Mouse (Mus musculus): ENCODE measurements at regions not wholly inside any gene's neighbourhood (a gene's known extent, or its start where the extent isn't known, plus 50 kb on each side); places are given as distances from the start of the nearest gene placed in this dataset.

- H3K4me1 ChIP-seq (ENCODE audit: control insufficient read depth, insufficient read depth, low read length), result no peaks in the 10 kb centered on the region
- no peak for ATAC-seq (replicated peaks; ENCODE audit: extremely low read depth, insufficient read depth, low FRiP score)
- no peak overlapping the region for H3K9ac ChIP-seq (ENCODE audit: low read length)
- H3K9me3 ChIP-seq (replicated peaks; ENCODE audit: control insufficient read depth, low read length), result no peaks in the 10 kb centered on the region
- WGBS, result 63% methylated on average over 4 of the region's 4 CpGs
- H3K27me3 ChIP-seq (ENCODE audit: control insufficient read depth, insufficient read depth, low read length), result no peaks in the 10 kb centered on the region
- H3K4me2 ChIP-seq (ENCODE audit: low read depth, low read length), result no peak overlapping the region
- no peak overlapping the region for H3K27ac ChIP-seq (ENCODE audit: low read length)
- H3K4me3 ChIP-seq (ENCODE audit: low read length), result no peak overlapping the region
- no peaks in the 10 kb centered on the region for H3K36me3 ChIP-seq (ENCODE audit: control insufficient read depth, insufficient read depth)
Measured at GRCm38 (mm10) chr13:26865930-26866555, 96.1 kb upstream of the Hdgfl1 start.

GRCm38 (mm10) chr13:26867794-26868193 lies 97.8 kb upstream of the Hdgfl1 start:
- WGBS, result 64% methylated on average over 3 of the region's 3 CpGs
- Histone ChIP-seq H3K36me3 (ENCODE audit: control insufficient read depth, insufficient read depth) (no peaks in the 10 kb centered on the region), H3K27me3 (ENCODE audit: control insufficient read depth, insufficient read depth, low read length) (no peaks in the 10 kb centered on the region), H3K4me2 (ENCODE audit: low read depth, low read length) (no peak overlapping the region), H3K4me3 (ENCODE audit: low read length) (no peak overlapping the region), H3K27ac (ENCODE audit: low read length) (no peak overlapping the region), H3K4me1 (ENCODE audit: control insufficient read depth, insufficient read depth, low read length) (no peaks in the 10 kb centered on the region), H3K9ac (ENCODE audit: low read length) (no peak overlapping the region), H3K9me3 (replicated peaks; ENCODE audit: control insufficient read depth, low read length) (no peaks in the 10 kb centered on the region)
- ATAC-seq (replicated peaks; ENCODE audit: extremely low read depth, insufficient read depth, low FRiP score), result no peak

- Histone ChIP-seq H3K27me3 (ENCODE audit: control insufficient read depth, insufficient read depth, low read length) (no peaks in the 10 kb centered on the region), H3K4me1 (ENCODE audit: control insufficient read depth, insufficient read depth, low read length) (peaks cover 3% of the 10 kb centered on the region; the same call in 1 of the 2 replicates), H3K9ac (ENCODE audit: low read length) (no peak overlapping the region), H3K27ac (ENCODE audit: low read length) (no peak overlapping the region), H3K9me3 (replicated peaks; ENCODE audit: control insufficient read depth, low read length) (no peaks in the 10 kb centered on the region), H3K36me3 (ENCODE audit: control insufficient read depth, insufficient read depth) (no peaks in the 10 kb centered on the region), H3K4me2 (ENCODE audit: low read depth, low read length) (no peak overlapping the region), H3K4me3 (ENCODE audit: low read length) (no peak overlapping the region)
- ATAC-seq (replicated peaks; ENCODE audit: extremely low read depth, insufficient read depth, low FRiP score), result 0 out of 2 replicates have a peak, but pooled peaks have one; percentile 23
- WGBS, result 43% methylated on average over 7 of the region's 7 CpGs
Measured at GRCm38 (mm10) chr13:26916477-26916876, 140.9 kb upstream of the Prl start.

GRCm38 (mm10) chr13:26932695-26933438 lies 124.5 kb upstream of the Prl start:
- no peaks in the 10 kb centered on the region for H3K36me3 ChIP-seq (ENCODE audit: control insufficient read depth, insufficient read depth)
- peak overlapping the region; percentile 39; the same call in 1 of the 2 replicates for H3K27ac ChIP-seq (ENCODE audit: low read length)
- H3K9ac ChIP-seq (ENCODE audit: low read length), result no peak overlapping the region
- H3K4me1 ChIP-seq (ENCODE audit: control insufficient read depth, insufficient read depth, low read length), result no peaks in the 10 kb centered on the region
- H3K4me2 ChIP-seq (ENCODE audit: low read depth, low read length), result no peak overlapping the region
- H3K4me3 ChIP-seq (ENCODE audit: low read length), result no peak overlapping the region
- H3K27me3 ChIP-seq (ENCODE audit: control insufficient read depth, insufficient read depth, low read length), result no peaks in the 10 kb centered on the region
- 49% methylated on average over 4 of the region's 4 CpGs for WGBS
- H3K9me3 ChIP-seq (replicated peaks; ENCODE audit: control insufficient read depth, low read length), result no peaks in the 10 kb centered on the region
- ATAC-seq (replicated peaks; ENCODE audit: extremely low read depth, insufficient read depth, low FRiP score), result peak; percentile 58

GRCm38 (mm10) chr13:26933838-26934237 lies 123.5 kb upstream of the Prl start:
- Histone ChIP-seq H3K27me3 (ENCODE audit: control insufficient read depth, insufficient read depth, low read length) (no peaks in the 10 kb centered on the region), H3K9ac (ENCODE audit: low read length) (no peak overlapping the region), H3K36me3 (ENCODE audit: control insufficient read depth, insufficient read depth) (no peaks in the 10 kb centered on the region), H3K9me3 (replicated peaks; ENCODE audit: control insufficient read depth, low read length) (no peaks in the 10 kb centered on the region), H3K4me3 (ENCODE audit: low read length) (no peak overlapping the region), H3K27ac (ENCODE audit: low read length) (0 out of 2 replicates have a peak overlapping the region, but pooled peaks have one; percentile 25), H3K4me1 (ENCODE audit: control insufficient read depth, insufficient read depth, low read length) (no peaks in the 10 kb centered on the region), H3K4me2 (ENCODE audit: low read depth, low read length) (no peak overlapping the region)
- ATAC-seq (replicated peaks; ENCODE audit: extremely low read depth, insufficient read depth, low FRiP score), result no peak
- 74% methylated on average over 5 of the region's 5 CpGs for WGBS

GRCm38 (mm10) chr13:26940436-26940835 lies 116.9 kb upstream of the Prl start:
- H3K4me1 ChIP-seq (ENCODE audit: control insufficient read depth, insufficient read depth, low read length), result no peaks in the 10 kb centered on the region
- no peak overlapping the region for H3K4me2 ChIP-seq (ENCODE audit: low read depth, low read length)
- H3K36me3 ChIP-seq (ENCODE audit: control insufficient read depth, insufficient read depth), result no peaks in the 10 kb centered on the region
- no peak overlapping the region for H3K27ac ChIP-seq (ENCODE audit: low read length)
- no peak overlapping the region for H3K9ac ChIP-seq (ENCODE audit: low read length)
- no peaks in the 10 kb centered on the region for H3K27me3 ChIP-seq (ENCODE audit: control insufficient read depth, insufficient read depth, low read length)
- no peak overlapping the region for H3K4me3 ChIP-seq (ENCODE audit: low read length)
- H3K9me3 ChIP-seq (replicated peaks; ENCODE audit: control insufficient read depth, low read length), result no peaks in the 10 kb centered on the region
- ATAC-seq (replicated peaks; ENCODE audit: extremely low read depth, insufficient read depth, low FRiP score), result no peak; the same call in 1 of the 2 replicates

GRCm38 (mm10) chr13:26944487-26944886 lies 112.9 kb upstream of the Prl start:
- Histone ChIP-seq H3K9me3 (replicated peaks; ENCODE audit: control insufficient read depth, low read length) (no peaks in the 10 kb centered on the region), H3K4me3 (ENCODE audit: low read length) (no peak overlapping the region), H3K27ac (ENCODE audit: low read length) (no peak overlapping the region), H3K27me3 (ENCODE audit: control insufficient read depth, insufficient read depth, low read length) (no peaks in the 10 kb centered on the region), H3K4me2 (ENCODE audit: low read depth, low read length) (no peak overlapping the region), H3K9ac (ENCODE audit: low read length) (no peak overlapping the region), H3K4me1 (ENCODE audit: control insufficient read depth, insufficient read depth, low read length) (no peaks in the 10 kb centered on the region), H3K36me3 (ENCODE audit: control insufficient read depth, insufficient read depth) (no peaks in the 10 kb centered on the region)
- ATAC-seq (replicated peaks; ENCODE audit: extremely low read depth, insufficient read depth, low FRiP score), result no peak
- 77% methylated on average over 3 of the region's 3 CpGs for WGBS

GRCm38 (mm10) chr13:26951461-26951860 lies 105.9 kb upstream of the Prl start:
- H3K27ac ChIP-seq (ENCODE audit: low read length), result no peak overlapping the region
- no peaks in the 10 kb centered on the region for H3K27me3 ChIP-seq (ENCODE audit: control insufficient read depth, insufficient read depth, low read length)
- H3K4me2 ChIP-seq (ENCODE audit: low read depth, low read length), result no peak overlapping the region
- ATAC-seq (replicated peaks; ENCODE audit: extremely low read depth, insufficient read depth, low FRiP score), result no peak
- no peak overlapping the region for H3K4me3 ChIP-seq (ENCODE audit: low read length)
- 94% methylated on average over 2 of the region's 2 CpGs for WGBS
- H3K9me3 ChIP-seq (replicated peaks; ENCODE audit: control insufficient read depth, low read length), result no peaks in the 10 kb centered on the region
- H3K4me1 ChIP-seq (ENCODE audit: control insufficient read depth, insufficient read depth, low read length), result no peaks in the 10 kb centered on the region
- H3K9ac ChIP-seq (ENCODE audit: low read length), result no peak overlapping the region
- H3K36me3 ChIP-seq (ENCODE audit: control insufficient read depth, insufficient read depth), result no peaks in the 10 kb centered on the region

- Histone ChIP-seq H3K4me2 (ENCODE audit: low read depth, low read length) (no peak overlapping the region), H3K9ac (ENCODE audit: low read length) (no peak overlapping the region), H3K4me3 (ENCODE audit: low read length) (no peak overlapping the region), H3K36me3 (ENCODE audit: control insufficient read depth, insufficient read depth) (no peaks in the 10 kb centered on the region), H3K27me3 (ENCODE audit: control insufficient read depth, insufficient read depth, low read length) (no peaks in the 10 kb centered on the region), H3K27ac (ENCODE audit: low read length) (no peak overlapping the region), H3K4me1 (ENCODE audit: control insufficient read depth, insufficient read depth, low read length) (no peaks in the 10 kb centered on the region), H3K9me3 (replicated peaks; ENCODE audit: control insufficient read depth, low read length) (no peaks in the 10 kb centered on the region)
- 56% methylated on average over 2 of the region's 2 CpGs for WGBS
- ATAC-seq (replicated peaks; ENCODE audit: extremely low read depth, insufficient read depth, low FRiP score), result no peak
Measured at GRCm38 (mm10) chr13:26953834-26954233, 103.5 kb upstream of the Prl start.

Measured in heart, embryonic 16.5 days (tissue).